Mouse (Mus musculus): Measurements from ENCODE around the gene Smo. TPM values are rescaled to one million over a fixed set of nuclear protein-coding genes. Genes with fewer than 3 reads are reported as not detected.

The Smo gene
- total RNA-seq, 2 experiments from 2014 or later = 29.5 to 30.3 TPM

GRCm38 (mm10) chr6:29776542-29777237 lies 41.4 kb downstream of the Smo start:
- DNase-seq = no peak

DNA sequence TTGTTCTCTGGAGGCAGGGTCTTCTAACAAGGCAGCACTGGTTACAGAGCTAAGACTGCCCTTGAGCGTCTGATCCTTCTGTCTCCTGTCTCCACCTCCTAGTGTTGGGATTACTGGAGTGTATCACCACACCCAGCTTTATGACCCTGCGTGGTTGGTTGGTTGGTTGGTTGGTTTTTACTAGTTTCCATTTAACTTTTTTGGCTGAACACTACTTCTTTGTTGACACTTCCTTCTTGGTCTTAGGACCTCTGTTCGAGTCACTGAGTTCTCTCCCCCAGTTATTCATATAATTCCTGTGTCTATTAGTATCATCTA lies 41.9 kb downstream of the Smo start:
- DNase-seq = no peak

GRCm38 (mm10) chr6:29780082-29780481 lies 44.8 kb downstream of the Smo start:
- no peak for DNase-seq

DNA sequence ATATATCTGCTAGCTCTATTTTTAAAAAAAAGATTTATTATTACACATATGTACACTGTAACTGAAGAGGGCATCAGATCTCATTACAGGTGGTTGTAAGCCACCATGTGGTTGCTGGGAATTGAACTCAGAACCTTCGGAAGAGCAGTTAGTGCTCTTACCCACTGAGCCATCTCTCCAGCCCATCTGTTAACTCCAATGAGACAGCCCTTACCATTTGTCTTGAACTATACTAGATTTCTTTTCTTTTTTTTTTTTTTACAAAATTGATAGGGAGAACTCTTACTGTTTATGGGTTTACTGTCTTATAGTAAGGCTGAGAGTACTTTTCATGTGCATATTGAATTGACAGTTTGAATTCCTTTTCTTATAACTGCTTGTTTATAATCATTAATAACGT lies 45.3 kb downstream of the Smo start:
- DNase-seq = no peak

DNA sequence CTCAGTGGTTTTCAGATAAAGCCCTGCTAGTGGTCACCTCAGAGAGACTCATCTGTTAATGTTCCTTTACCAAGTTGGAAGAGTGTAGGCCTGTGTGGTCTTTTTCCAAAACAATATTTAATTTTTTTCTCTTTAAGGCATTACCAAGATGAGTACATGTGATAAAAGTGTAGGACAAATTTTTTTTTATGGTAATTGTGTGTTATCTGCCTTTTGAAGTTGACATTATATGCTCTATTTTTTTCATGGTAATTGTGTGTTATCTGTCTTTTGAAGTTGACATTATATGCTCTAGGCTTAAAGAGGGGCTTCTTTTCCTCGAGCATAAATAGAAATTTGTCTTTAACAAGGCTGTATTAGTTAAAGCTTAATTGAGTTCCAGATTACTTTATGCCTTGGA lies 46.9 kb downstream of the Smo start:
- DNase-seq = no peak

GRCm38 (mm10) chr6:29783960-29784359 lies 48.7 kb downstream of the Smo start:
- no peak for DNase-seq

DNA sequence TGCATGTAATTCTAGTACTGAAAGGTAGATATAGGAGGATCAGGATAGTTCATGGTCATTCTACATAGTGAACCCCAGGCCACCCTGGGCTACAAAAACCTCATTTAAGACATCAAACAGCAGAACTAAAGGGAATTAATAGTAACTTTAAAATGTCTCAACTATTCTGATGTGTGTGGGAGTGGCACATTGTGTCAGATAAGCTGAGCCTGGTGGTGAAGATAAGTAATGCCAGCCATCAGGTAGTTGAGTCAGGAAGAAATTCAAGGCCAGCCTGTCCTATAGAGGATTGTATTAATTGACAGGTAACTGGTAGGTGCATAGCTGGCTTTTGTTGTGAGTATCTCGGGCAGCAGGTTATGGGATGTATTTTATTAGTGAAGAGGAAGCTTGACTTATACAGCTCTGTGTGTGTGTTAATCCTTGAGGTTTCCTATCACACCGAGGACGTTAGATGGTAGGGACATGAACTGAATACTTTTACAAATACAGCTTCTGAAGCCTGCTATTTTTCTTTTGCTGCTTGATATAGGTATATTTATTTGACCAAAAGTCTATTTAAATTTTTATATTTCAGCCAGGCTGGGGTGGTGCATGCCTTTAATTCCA lies 49.2 kb downstream of the Smo start:
- no peak for DNase-seq

- no peak for DNase-seq
Measured at GRCm38 (mm10) chr6:29785759-29786158, 50.5 kb downstream of the Smo start.

DNA sequence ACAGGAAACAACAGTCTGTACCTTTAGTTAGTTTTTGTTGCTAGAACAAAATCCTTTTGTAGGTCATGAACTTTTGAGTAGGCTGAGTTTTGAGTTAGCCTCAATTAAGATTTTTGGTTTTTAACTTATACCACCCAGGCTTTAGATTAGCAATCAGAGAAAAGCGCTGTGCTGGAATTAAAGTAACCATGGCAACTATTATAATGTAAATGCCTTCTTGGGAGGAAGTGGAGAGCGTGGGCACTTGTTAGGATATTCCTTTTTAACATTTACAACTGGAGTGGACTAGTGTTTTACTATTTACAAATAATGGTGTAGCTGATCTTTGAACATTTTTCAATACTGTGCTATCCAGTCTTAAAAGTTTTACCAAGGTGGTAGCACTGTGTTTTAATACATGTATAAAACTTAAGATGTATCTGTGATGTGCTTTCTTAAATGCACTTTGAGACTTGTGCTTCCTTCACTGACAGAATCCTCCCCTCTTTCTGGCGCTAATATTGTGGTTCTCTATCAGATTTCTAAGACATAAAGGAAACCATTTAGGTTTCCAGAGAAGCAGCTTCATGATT lies 53.6 kb downstream of the Smo start:
- DNase-seq = no peak

GRCm38 (mm10) chr6:29790014-29790698 lies 54.9 kb downstream of the Smo start:
- DNase-seq = no peak

- no peak for DNase-seq
Measured at GRCm38 (mm10) chr6:29793520-29793919, 58.2 kb downstream of the Smo start.

DNA sequence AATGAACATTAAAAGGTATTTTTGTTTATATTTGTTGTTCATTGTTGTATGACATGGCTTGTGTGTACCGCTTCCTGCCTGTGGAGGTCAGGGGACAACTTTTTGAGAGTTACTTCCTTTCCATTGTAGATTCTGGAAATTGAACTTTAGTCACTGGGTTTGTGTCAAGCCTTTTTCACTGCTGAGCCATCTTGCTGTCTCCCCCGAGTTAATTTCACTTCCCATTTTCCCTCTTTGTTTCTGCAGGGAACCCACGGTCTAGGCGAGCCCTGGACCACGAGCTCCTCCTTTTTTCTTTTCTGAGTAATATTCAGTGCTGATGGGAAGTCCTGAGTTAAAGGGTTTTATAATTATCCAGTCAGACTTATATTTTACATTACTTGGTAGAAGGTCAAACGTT lies 59.3 kb downstream of the Smo start:
- DNase-seq = no peak

GRCm38 (mm10) chr6:29802979-29803378 lies 67.7 kb downstream of the Smo start:
- no peak for DNase-seq

GRCm38 (mm10) chr6:29804006-29804405 lies 68.7 kb downstream of the Smo start:
- DNase-seq = no peak

GRCm38 (mm10) chr6:29805381-29805780 lies 70.1 kb downstream of the Smo start:
- DNase-seq = no peak

Other genes starting within 250 kb of the Smo start
- 10 to 100 TPM; 11.6 to 15.1 TPM for gene Kcp, start 227.6 kb upstream of the Smo start, total RNA-seq (2021)
- gene Irf5, start 208.9 kb upstream of the Smo start, total RNA-seq (2021) = 1 to 10 TPM; 3.0 TPM
- gene Tnpo3, start 125.6 kb upstream of the Smo start, total RNA-seq (2021) = 10 to 100 TPM; 52.2 to 54.6 TPM
- gene Tspan33, start 41.3 kb upstream of the Smo start, total RNA-seq (2021) = 1 to 10 TPM in 1 of 2 experiments, under 1 TPM in 1; 0.93 to 1.4 TPM
- gene Ahcyl2, start 32.5 kb downstream of the Smo start, total RNA-seq (2021) = 10 to 100 TPM; 13.8 to 17.1 TPM
- 10 to 100 TPM; 88.5 to 98.9 TPM for gene Strip2, start 181.5 kb downstream of the Smo start, total RNA-seq (2021)

Data from heart, postnatal 4 days (tissue).